Mouse (Mus musculus) kidney, embryonic 15.5 days (tissue): ENCODE data around the gene Gpr4. TPM values are rescaled to one million over a fixed set of nuclear protein-coding genes. Genes with fewer than 3 reads are reported as not detected.

Experiments used
- ATAC-seq: fragments of 200-750 bp; cut with Nextera tagmentation; replicated peaks from 2 replicates; pipeline ENCODE4 v1.8.0; 2017; ENCODE audit warnings: moderate TSS enrichment; ENCODE audit not compliant: low FRiP score
- H3K27ac ChIP-seq: fragments of 300-500 bp; sonication (generic); 2 replicates; pipeline ENCODE4 v1.5.1; 2015; ENCODE audit warnings: mild to moderate bottlenecking, inconsistent platforms
- H3K27me3 ChIP-seq: fragments of 300-500 bp; sonication (generic); 2 replicates; pipeline ENCODE4 v1.6.1; 2015; ENCODE audit warnings: inconsistent platforms
- H3K36me3 ChIP-seq: fragments of 300-500 bp; sonication (generic); 2 replicates; pipeline ENCODE4 v1.6.1; 2015; ENCODE audit warnings: inconsistent platforms
- H3K4me1 ChIP-seq: fragments of 300-500 bp; sonication (generic); 2 replicates; pipeline ENCODE4 v1.6.1; 2015; ENCODE audit warnings: inconsistent platforms
- H3K4me2 ChIP-seq: fragments of 300-500 bp; sonication (generic); 2 replicates; pipeline ENCODE4 v1.6.1; 2015; ENCODE audit warnings: moderate library complexity, mild to moderate bottlenecking, inconsistent platforms
- H3K4me3 ChIP-seq: fragments of 300-500 bp; sonication (generic); replicated peaks from 2 replicates; pipeline ENCODE4 v1.5.1; 2015; ENCODE audit warnings: mild to moderate bottlenecking, inconsistent platforms
- H3K9ac ChIP-seq: fragments of 300-500 bp; sonication (generic); 2 replicates; pipeline ENCODE4 v1.6.1; 2015; ENCODE audit warnings: mild to moderate bottlenecking, inconsistent platforms
- H3K9me3 ChIP-seq: fragments of 300-500 bp; sonication (generic); replicated peaks from 2 replicates; pipeline ENCODE4 v1.6.1; 2016; ENCODE audit warnings: inconsistent platforms
- WGBS: fragments of 180-500 bp; shearing (Covaris S2); methylation state at CpG from one replicate; pipeline ENCODE4 v1.1.7; 2015; ENCODE audit warnings: mixed read lengths; 5-methylcytosine and 5-hydroxymethylcytosine counted together
- polyA plus RNA-seq: library from polyadenylated mRNA; unstranded; fragments of >200 nt; fragmentation: Nextera tagmentation; extraction: Ambion mirVana; gene quantifications from 2 replicates; pipeline ENCODE4 v1.2.1, GENCODE M21; 2015

The Gpr4 gene
- 2.7 and 3.3 TPM in 2 replicates for polyA plus RNA-seq

GRCm38 (mm10) chr7:19211996-19212755 lies at the start of gene Gpr4:
TSS of gene Gpr4 (plus strand) at chr7:19212538.
- H3K36me3 ChIP-seq: peaks cover 6% of the 10 kb centered on the region; the same call in 1 of the 2 replicates
- peak within 1 kb of the TSS; percentile 55 for H3K4me3 ChIP-seq
- ATAC-seq: peak; percentile 86
- H3K9me3 ChIP-seq: no peaks in the 10 kb centered on the region
- 3% methylated on average over 27 of the region's 30 CpGs for WGBS
- H3K9ac ChIP-seq: peak within 1 kb of the TSS; percentile 53
- H3K27me3 ChIP-seq: no peaks in the 10 kb centered on the region
- H3K27ac ChIP-seq: peak within 1 kb of the TSS; percentile 57
- H3K4me2 ChIP-seq: peak within 1 kb of the TSS; percentile 93
- H3K4me1 ChIP-seq: peaks cover 48% of the 10 kb centered on the region

- Histone ChIP-seq H3K27me3 (peaks cover 62% of the 10 kb centered on the region), H3K9ac (no peak overlapping the region), H3K36me3 (no peaks in the 10 kb centered on the region), H3K9me3 (no peaks in the 10 kb centered on the region), H3K4me2 (no peak overlapping the region), H3K4me3 (no peak overlapping the region), H3K27ac (no peak overlapping the region), H3K4me1 (peaks cover 43% of the 10 kb centered on the region)
- 77% methylated on average over 7 of the region's 7 CpGs for WGBS
- ATAC-seq: no peak
Observed at GRCm38 (mm10) chr7:19162928-19163327, 49.4 kb upstream of the Gpr4 start.

- no peak overlapping the region for H3K9ac ChIP-seq
- H3K9me3 ChIP-seq: no peaks in the 10 kb centered on the region
- no peaks in the 10 kb centered on the region for H3K36me3 ChIP-seq
- peak overlapping the region; percentile 51 for H3K4me2 ChIP-seq
- no peak; the same call in 1 of the 2 replicates for ATAC-seq
- H3K27ac ChIP-seq: no peak overlapping the region
- peaks cover 43% of the 10 kb centered on the region for H3K4me1 ChIP-seq
- peaks cover 59% of the 10 kb centered on the region for H3K27me3 ChIP-seq
- peak overlapping the region; percentile 25 for H3K4me3 ChIP-seq
- WGBS: 21% methylated on average over 12 of the region's 12 CpGs
Observed at GRCm38 (mm10) chr7:19163752-19164151, 48.6 kb upstream of the Gpr4 start.

- no peak overlapping the region for H3K27ac ChIP-seq
- H3K9me3 ChIP-seq: no peaks in the 10 kb centered on the region
- peak overlapping the region; percentile 25 for H3K4me3 ChIP-seq
- H3K4me2 ChIP-seq: peak overlapping the region; percentile 51
- 1% methylated on average over 6 of the region's 6 CpGs for WGBS
- peaks cover 55% of the 10 kb centered on the region for H3K27me3 ChIP-seq
- no peaks in the 10 kb centered on the region for H3K36me3 ChIP-seq
- peaks cover 42% of the 10 kb centered on the region for H3K4me1 ChIP-seq
- ATAC-seq: peak; percentile 77
- no peak overlapping the region for H3K9ac ChIP-seq
Observed at GRCm38 (mm10) chr7:19164189-19164588, 48.1 kb upstream of the Gpr4 start.

- no peaks in the 10 kb centered on the region for H3K9me3 ChIP-seq
- H3K27ac ChIP-seq: no peak overlapping the region
- peak overlapping the region; percentile 25 for H3K4me3 ChIP-seq
- WGBS: 1% methylated on average over 13 of the region's 13 CpGs
- H3K27me3 ChIP-seq: peaks cover 47% of the 10 kb centered on the region
- no peak for ATAC-seq
- peaks cover 40% of the 10 kb centered on the region for H3K4me1 ChIP-seq
- H3K4me2 ChIP-seq: peak overlapping the region; percentile 51
- no peaks in the 10 kb centered on the region for H3K36me3 ChIP-seq
- H3K9ac ChIP-seq: no peak overlapping the region
Observed at GRCm38 (mm10) chr7:19164978-19165377, 47.4 kb upstream of the Gpr4 start.

- Histone ChIP-seq H3K27me3 (peaks cover 40% of the 10 kb centered on the region), H3K4me3 (peak within 1 kb of the TSS; percentile 25), H3K27ac (no peak within 1 kb of the TSS), H3K36me3 (no peaks in the 10 kb centered on the region), H3K4me2 (peak within 1 kb of the TSS; percentile 51), H3K4me1 (peaks cover 39% of the 10 kb centered on the region), H3K9ac (no peak within 1 kb of the TSS), H3K9me3 (no peaks in the 10 kb centered on the region)
- no peak for ATAC-seq
- 10% methylated on average over 14 of the region's 14 CpGs for WGBS
Observed at GRCm38 (mm10) chr7:19165656-19166423, 46.5 kb upstream of the Gpr4 start, which contains the start of gene Gipr. TSS of gene Gipr (minus strand) at chr7:19166127.

GRCm38 (mm10) chr7:19166990-19167389 lies 45.3 kb upstream of the Gpr4 start:
- Histone ChIP-seq H3K36me3 (no peaks in the 10 kb centered on the region), H3K4me3 (no peak overlapping the region), H3K27me3 (peaks cover 35% of the 10 kb centered on the region), H3K9ac (no peak overlapping the region), H3K4me1 (peaks cover 45% of the 10 kb centered on the region), H3K4me2 (no peak overlapping the region), H3K27ac (no peak overlapping the region), H3K9me3 (no peaks in the 10 kb centered on the region)
- no peak for ATAC-seq
- WGBS: 83% methylated on average over 3 of the region's 3 CpGs

- ATAC-seq: no peak
- 56% methylated on average over 10 of the region's 10 CpGs for WGBS
- Histone ChIP-seq H3K27ac (0 out of 2 replicates have a peak overlapping the region, but pooled peaks have one; percentile 41), H3K9ac (no peak overlapping the region), H3K36me3 (no peaks in the 10 kb centered on the region), H3K4me2 (no peak overlapping the region), H3K9me3 (no peaks in the 10 kb centered on the region), H3K4me1 (peaks cover 48% of the 10 kb centered on the region), H3K27me3 (peaks cover 25% of the 10 kb centered on the region), H3K4me3 (no peak overlapping the region)
Observed at GRCm38 (mm10) chr7:19169506-19169905, 42.8 kb upstream of the Gpr4 start.

GRCm38 (mm10) chr7:19170142-19170541 lies 42.2 kb upstream of the Gpr4 start:
- no peak overlapping the region for H3K4me3 ChIP-seq
- H3K36me3 ChIP-seq: no peaks in the 10 kb centered on the region
- 56% methylated on average over 8 of the region's 8 CpGs for WGBS
- H3K9ac ChIP-seq: no peak overlapping the region
- peak overlapping the region; percentile 41; the same call in 1 of the 2 replicates for H3K27ac ChIP-seq
- peaks cover 24% of the 10 kb centered on the region for H3K27me3 ChIP-seq
- peak; percentile 26; the same call in 1 of the 2 replicates for ATAC-seq
- no peaks in the 10 kb centered on the region for H3K9me3 ChIP-seq
- no peak overlapping the region for H3K4me2 ChIP-seq
- peaks cover 41% of the 10 kb centered on the region for H3K4me1 ChIP-seq

- H3K9me3 ChIP-seq: no peaks in the 10 kb centered on the region
- H3K4me3 ChIP-seq: no peak overlapping the region
- H3K9ac ChIP-seq: no peak overlapping the region
- H3K27ac ChIP-seq: peak overlapping the region; percentile 64
- no peak overlapping the region for H3K4me2 ChIP-seq
- 29% methylated on average over 8 of the region's 8 CpGs for WGBS
- no peak for ATAC-seq
- H3K36me3 ChIP-seq: no peaks in the 10 kb centered on the region
- peaks cover 31% of the 10 kb centered on the region for H3K27me3 ChIP-seq
- peaks cover 46% of the 10 kb centered on the region for H3K4me1 ChIP-seq
Observed at GRCm38 (mm10) chr7:19171831-19172230, 40.5 kb upstream of the Gpr4 start.

GRCm38 (mm10) chr7:19172874-19173273 lies 39.5 kb upstream of the Gpr4 start:
- Histone ChIP-seq H3K9me3 (no peaks in the 10 kb centered on the region), H3K4me3 (peak overlapping the region; percentile 36), H3K36me3 (no peaks in the 10 kb centered on the region), H3K9ac (no peak overlapping the region), H3K27me3 (peaks cover 41% of the 10 kb centered on the region), H3K27ac (peak overlapping the region; percentile 64), H3K4me2 (peak overlapping the region; percentile 71), H3K4me1 (peaks cover 49% of the 10 kb centered on the region)
- ATAC-seq: peak; percentile 52
- WGBS: 3% methylated on average over 17 of the region's 17 CpGs
